ENCODE assay signal across 23 mouse cellular contexts in genomic region chr17:66912120-66912519, GRCm38 (mm10).
A peak's percentile ranks its signal among the peaks of the same experiment; 100 is the strongest.
DNase-seq lines count a peak whose midpoint lies in the region; ATAC-seq and TF ChIP-seq lines count a peak whose summit lies in the region.
"Had no signal": no experiment of that assay in that cellular context is flagged by ENCODE, and none has a peak within 500 bp of the region (broad histone marks: within the 10 kb centered on the region; RNA-seq: fewer than 3 reads in every experiment).

No protein-coding gene starts in this region.

- H3K9ac ChIP-seq in embryonic facial prominence, embryonic 12.5 days, result no peak overlapping the region
- H3K9ac ChIP-seq in forebrain, embryonic 13.5 days, result no peak overlapping the region
- H3K9ac ChIP-seq in intestine, postnatal 0 days (ENCODE audit: low read depth, low read length), result no peak overlapping the region
- H3K9ac ChIP-seq: forebrain, embryonic 12.5 days; hindbrain, embryonic 12.5 days had no signal

- no peak for TF ChIP-seq POLR2A in embryonic fibroblast, embryonic 13.5 days (IDR thresholded peaks at IDR 0.05; ENCODE audit: low read depth, low read length)

- DNase-seq in embryo, embryonic 11 days, result peak; percentile 9
- DNase-seq in embryo, embryonic 9.5 days (ENCODE audit: extremely low spot score), result no peak
- no peak for DNase-seq in cerebellum, postnatal 4 days (ENCODE audit: low spot score in 2 of 2)
- DNase-seq: adrenal gland, postnatal 36 days; B cell, adult 2 months; cerebellum, adult 8-10 months; cerebellum, postnatal 14 days; gastrocnemius, adult 2 months; gastrocnemius, postnatal 25 days; heart, postnatal 10 days; heart, postnatal 4 days; kidney, adult 11 months; kidney, adult 9 months had no signal

- H3K27ac ChIP-seq in embryonic facial prominence, embryonic 12.5 days, result peak overlapping the region; percentile 81
- peak overlapping the region; percentile 60 for H3K27ac ChIP-seq in embryonic fibroblast, embryonic 13.5 days (ENCODE audit: insufficient read depth, low read length)
- no peak overlapping the region for H3K27ac ChIP-seq in forebrain, embryonic 13.5 days
- no peak overlapping the region for H3K27ac ChIP-seq in intestine, postnatal 0 days (ENCODE audit: low read depth, low read length)
- H3K27ac ChIP-seq: forebrain, embryonic 12.5 days; gastrocnemius, adult 2 months; hindbrain, embryonic 12.5 days had no signal

- no peaks in the 10 kb centered on the region for H3K9me3 ChIP-seq in embryonic facial prominence, embryonic 12.5 days
- H3K9me3 ChIP-seq in forebrain, embryonic 13.5 days (replicated peaks), result no peaks in the 10 kb centered on the region
- H3K9me3 ChIP-seq in intestine, postnatal 0 days (ENCODE audit: control insufficient read depth), result no peaks in the 10 kb centered on the region
- H3K9me3 ChIP-seq: forebrain, embryonic 12.5 days; hindbrain, embryonic 12.5 days had no signal

- peaks cover 3% of the 10 kb centered on the region; the same call in 1 of the 2 replicates for H3K4me1 ChIP-seq in embryonic facial prominence, embryonic 12.5 days
- H3K4me1 ChIP-seq in embryonic fibroblast, embryonic 13.5 days (ENCODE audit: control insufficient read depth, insufficient read depth, low read length), result no peaks in the 10 kb centered on the region
- H3K4me1 ChIP-seq in forebrain, embryonic 13.5 days, result peaks cover 9% of the 10 kb centered on the region; the same call in 1 of the 2 replicates
- no peaks in the 10 kb centered on the region for H3K4me1 ChIP-seq in intestine, postnatal 0 days (replicated peaks; ENCODE audit: control insufficient read depth, insufficient read depth, low read length)

- 0 out of 2 replicates have a peak overlapping the region, but pooled peaks have one; percentile 5 for H3K4me2 ChIP-seq in embryonic facial prominence, embryonic 12.5 days (replicated peaks)
- no peak overlapping the region for H3K4me2 ChIP-seq in forebrain, embryonic 13.5 days
- H3K4me2 ChIP-seq in intestine, postnatal 0 days (replicated peaks; ENCODE audit: low read depth), result no peak overlapping the region
- H3K4me2 ChIP-seq: forebrain, embryonic 12.5 days; hindbrain, embryonic 12.5 days had no signal

- no peak for ATAC-seq in embryonic facial prominence, embryonic 12.5 days (ENCODE audit: insufficient number of reproducible peaks, insufficient read depth, low FRiP score, low TSS enrichment)
- no peak for ATAC-seq in forebrain, embryonic 13.5 days
- ATAC-seq in intestine, postnatal 0 days, result no peak
- ATAC-seq: CD4-positive, CD25-positive, alpha-beta regulatory T cell, adult 4 months; hindbrain, embryonic 16.5 days; inflammation-experienced regulatory T-cells, adult 6 months had no signal

- H3K36me3 ChIP-seq in embryonic facial prominence, embryonic 12.5 days, result no peaks in the 10 kb centered on the region
- no peaks in the 10 kb centered on the region for H3K36me3 ChIP-seq in forebrain, embryonic 13.5 days (ENCODE audit: poor library complexity, severe bottlenecking)
- no peaks in the 10 kb centered on the region for H3K36me3 ChIP-seq in intestine, postnatal 0 days (ENCODE audit: control insufficient read depth, insufficient read depth)
- H3K36me3 ChIP-seq: forebrain, embryonic 12.5 days; G1E; hindbrain, embryonic 12.5 days had no signal

- no peak for TF ChIP-seq CTCF in embryonic fibroblast, embryonic 13.5 days (IDR thresholded peaks at IDR 0.05; ENCODE audit: borderline replicate concordance, insufficient read depth, low read length)
- TF ChIP-seq CTCF in intestine, postnatal 0 days (IDR thresholded peaks at IDR 0.05; ENCODE audit: low read depth), result no peak

- no peaks in the 10 kb centered on the region for H3K27me3 ChIP-seq in embryonic facial prominence, embryonic 12.5 days
- no peaks in the 10 kb centered on the region for H3K27me3 ChIP-seq in forebrain, embryonic 13.5 days
- no peaks in the 10 kb centered on the region for H3K27me3 ChIP-seq in intestine, postnatal 0 days (replicated peaks; ENCODE audit: control insufficient read depth, insufficient read depth, low read length)
- H3K27me3 ChIP-seq: forebrain, embryonic 12.5 days; hindbrain, embryonic 12.5 days had no signal

- 59% methylated on average over 11 of the region's 11 CpGs for WGBS in embryonic facial prominence, embryonic 12.5 days
- 92% methylated on average over 11 of the region's 11 CpGs for WGBS in forebrain, embryonic 13.5 days
- WGBS in intestine, postnatal 0 days, result 87% methylated on average over 11 of the region's 11 CpGs

- no peak overlapping the region for H3K4me3 ChIP-seq in embryonic facial prominence, embryonic 12.5 days
- no peak overlapping the region for H3K4me3 ChIP-seq in embryonic fibroblast, embryonic 13.5 days (ENCODE audit: insufficient read depth, low read length)
- H3K4me3 ChIP-seq in forebrain, embryonic 13.5 days, result no peak overlapping the region
- no peak overlapping the region for H3K4me3 ChIP-seq in intestine, postnatal 0 days (ENCODE audit: low read depth, low read length)
- H3K4me3 ChIP-seq: forebrain, embryonic 12.5 days; gastrocnemius, adult 2 months; hindbrain, embryonic 12.5 days had no signal

Comparison
In these comparisons a context has a peak if more than half of its experiments do, and no peak if none do; other contexts are left out.
1. H3K27ac ChIP-seq: peak in embryonic facial prominence, embryonic 12.5 days (single experiment) and embryonic fibroblast, embryonic 13.5 days (single experiment); none in forebrain, embryonic 13.5 days (single experiment) and intestine, postnatal 0 days (single experiment).